ENCODE assay signal across 11 mouse cellular contexts in genomic region chr4:98258336-98258735, GRCm38 (mm10).
"Had no signal": no experiment of that assay in that cellular context is flagged by ENCODE, and none has a peak within 500 bp of the region (broad histone marks: within the 10 kb centered on the region; RNA-seq: fewer than 3 reads in every experiment).

No protein-coding gene starts in this region.

- DNase-seq: kidney, adult 11 months; kidney, postnatal 36 days; right cerebral cortex, adult 18-20 months; right cerebral cortex, postnatal 25 days; thymus, adult 18-20 months; thymus, postnatal 14 days had no signal

- ATAC-seq: midbrain, embryonic 13.5 days had no signal

- H3K36me3 ChIP-seq: limb, embryonic 13.5 days; midbrain, embryonic 13.5 days; neural tube, embryonic 15.5 days had no signal

- H3K9ac ChIP-seq: limb, embryonic 13.5 days; liver, embryonic 14.5 days; midbrain, embryonic 13.5 days; neural tube, embryonic 15.5 days had no signal

- H3K27me3 ChIP-seq: limb, embryonic 13.5 days; midbrain, embryonic 13.5 days; neural tube, embryonic 15.5 days had no signal

- H3K4me2 ChIP-seq: limb, embryonic 13.5 days; midbrain, embryonic 13.5 days; neural tube, embryonic 15.5 days had no signal

- H3K27ac ChIP-seq: limb, embryonic 13.5 days; liver, embryonic 14.5 days; midbrain, embryonic 13.5 days; neural tube, embryonic 15.5 days had no signal

- H3K4me3 ChIP-seq: limb, embryonic 13.5 days; midbrain, embryonic 13.5 days; myocyte; neural tube, embryonic 15.5 days had no signal

- H3K4me1 ChIP-seq: limb, embryonic 13.5 days; midbrain, embryonic 13.5 days; neural tube, embryonic 15.5 days had no signal

- H3K9me3 ChIP-seq: limb, embryonic 13.5 days; midbrain, embryonic 13.5 days; neural tube, embryonic 15.5 days had no signal
